Mouse (Mus musculus): Measurements from ENCODE around the gene Map3k9. TPM values are rescaled to one million over a fixed set of nuclear protein-coding genes. Genes with fewer than 3 reads are reported as not detected.

The Map3k9 gene
- polyA plus RNA-seq, 1 experiment from 2014 or later, result 2.4 TPM

- DNase-seq (ENCODE audit: low spot score), result peak; percentile 98
- ATAC-seq (replicated peaks; ENCODE audit: low FRiP score, low TSS enrichment, low read depth), result 0 out of 2 replicates have a peak, but pooled peaks have one; percentile 43
- no peak overlapping the region for H3K4me3 ChIP-seq (ENCODE audit: low read depth, low read length)
Observed at GRCm38 (mm10) chr12:81796541-81796940, 15.6 kb upstream of the Map3k9 start.

GRCm38 (mm10) chr12:81792511-81793218, 11.7 kb upstream of the Map3k9 start:
- Histone ChIP-seq H3K36me3 (ENCODE audit: control insufficient read depth, insufficient read depth, low read length) (no peaks in the 10 kb centered on the region), H3K27ac (ENCODE audit: low read depth) (no peak overlapping the region), H3K4me3 (ENCODE audit: low read depth, low read length) (no peak overlapping the region), H3K4me1 (replicated peaks; ENCODE audit: control insufficient read depth, insufficient read depth, low read length) (no peaks in the 10 kb centered on the region), H3K9ac (ENCODE audit: low read length) (no peak overlapping the region), H3K4me2 (ENCODE audit: low read length) (no peak overlapping the region), H3K27me3 (replicated peaks; ENCODE audit: control insufficient read depth, insufficient read depth, low read length) (no peaks in the 10 kb centered on the region), H3K9me3 (ENCODE audit: control insufficient read depth, low read length) (no peaks in the 10 kb centered on the region)
- DNase-seq (ENCODE audit: low spot score) (no peak), ATAC-seq (replicated peaks; ENCODE audit: low FRiP score, low TSS enrichment, low read depth) (no peak)
- 69% methylated on average over 6 of the region's 6 CpGs for WGBS

More at GRCm38 (mm10) chr12:81796541-81796940, 15.6 kb upstream of the Map3k9 start:
- WGBS, result 8% methylated on average over 7 of the region's 7 CpGs
- Histone ChIP-seq H3K9me3 (ENCODE audit: control insufficient read depth, low read length) (no peaks in the 10 kb centered on the region), H3K4me2 (ENCODE audit: low read length) (no peak overlapping the region), H3K27ac (ENCODE audit: low read depth) (no peak overlapping the region), H3K4me1 (replicated peaks; ENCODE audit: control insufficient read depth, insufficient read depth, low read length) (no peaks in the 10 kb centered on the region), H3K27me3 (replicated peaks; ENCODE audit: control insufficient read depth, insufficient read depth, low read length) (no peaks in the 10 kb centered on the region), H3K36me3 (ENCODE audit: control insufficient read depth, insufficient read depth, low read length) (no peaks in the 10 kb centered on the region), H3K9ac (ENCODE audit: low read length) (no peak overlapping the region)

DNA sequence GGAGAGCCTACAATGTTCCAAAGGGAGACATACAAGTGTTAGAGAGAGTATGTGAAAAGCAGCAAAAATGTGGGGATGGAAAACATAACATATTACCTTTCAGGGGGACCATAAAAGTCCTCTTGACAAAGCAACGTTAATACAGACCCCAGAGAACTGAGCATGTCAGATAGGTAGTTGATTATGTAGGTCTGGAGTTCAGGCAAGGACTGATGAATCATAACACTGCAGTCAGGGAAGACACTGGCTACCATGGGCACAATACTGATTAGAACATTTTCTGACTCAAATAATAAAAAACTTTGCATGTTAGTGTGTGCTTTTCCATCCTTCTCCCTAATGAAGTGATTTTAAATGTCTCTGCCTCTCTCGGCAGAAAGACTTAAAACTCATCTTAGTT, 8.5 kb upstream of the Map3k9 start:
- no peaks in the 10 kb centered on the region for H3K36me3 ChIP-seq (ENCODE audit: control insufficient read depth, insufficient read depth, low read length)
- 55% methylated on average over 2 of the region's 2 CpGs for WGBS
- H3K4me3 ChIP-seq (ENCODE audit: low read depth, low read length), result no peak overlapping the region
- no peak overlapping the region for H3K9ac ChIP-seq (ENCODE audit: low read length)
- ATAC-seq (replicated peaks; ENCODE audit: low FRiP score, low TSS enrichment, low read depth), result no peak
- H3K27ac ChIP-seq (ENCODE audit: low read depth), result no peak overlapping the region
- H3K4me1 ChIP-seq (replicated peaks; ENCODE audit: control insufficient read depth, insufficient read depth, low read length), result no peaks in the 10 kb centered on the region
- H3K4me2 ChIP-seq (ENCODE audit: low read length), result no peak overlapping the region
- no peaks in the 10 kb centered on the region for H3K27me3 ChIP-seq (replicated peaks; ENCODE audit: control insufficient read depth, insufficient read depth, low read length)
- DNase-seq (ENCODE audit: low spot score), result no peak
- H3K9me3 ChIP-seq (ENCODE audit: control insufficient read depth, low read length), result no peaks in the 10 kb centered on the region

DNA sequence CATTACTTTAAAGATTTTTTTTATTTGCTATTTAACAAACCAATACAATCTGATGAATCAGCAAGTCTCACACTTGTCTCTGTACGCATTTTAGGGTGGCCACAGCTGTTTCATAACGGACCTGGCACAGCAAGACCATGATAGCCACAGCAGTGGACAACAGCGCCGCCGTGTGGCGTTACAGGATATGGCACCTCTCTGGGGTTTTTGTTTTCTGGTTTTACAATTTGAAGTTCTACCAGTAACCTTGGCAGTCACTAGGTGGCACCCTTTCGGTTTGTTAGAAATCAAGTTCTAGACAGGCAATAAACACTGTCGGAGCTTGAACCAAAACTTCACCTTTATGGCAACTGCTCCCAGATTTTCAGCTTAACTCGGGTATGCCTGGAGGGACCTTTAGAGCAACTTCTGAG, 7.7 kb upstream of the Map3k9 start:
- WGBS, result 2% methylated on average over 9 of the region's 9 CpGs
- H3K36me3 ChIP-seq (ENCODE audit: control insufficient read depth, insufficient read depth, low read length), result no peaks in the 10 kb centered on the region
- no peaks in the 10 kb centered on the region for H3K27me3 ChIP-seq (replicated peaks; ENCODE audit: control insufficient read depth, insufficient read depth, low read length)
- H3K9ac ChIP-seq (ENCODE audit: low read length), result no peak overlapping the region
- no peak overlapping the region for H3K4me3 ChIP-seq (ENCODE audit: low read depth, low read length)
- ATAC-seq (replicated peaks; ENCODE audit: low FRiP score, low TSS enrichment, low read depth) (peak; percentile 21; the same call in 1 of the 2 replicates), DNase-seq (ENCODE audit: low spot score) (peak; percentile 98)
- H3K27ac ChIP-seq (ENCODE audit: low read depth), result no peak overlapping the region
- peak overlapping the region; percentile 28; the same call in 1 of the 2 replicates for H3K4me2 ChIP-seq (ENCODE audit: low read length)
- H3K4me1 ChIP-seq (replicated peaks; ENCODE audit: control insufficient read depth, insufficient read depth, low read length), result no peaks in the 10 kb centered on the region
- H3K9me3 ChIP-seq (ENCODE audit: control insufficient read depth, low read length), result no peaks in the 10 kb centered on the region

- Histone ChIP-seq H3K27me3 (replicated peaks; ENCODE audit: control insufficient read depth, insufficient read depth, low read length) (0 out of 2 replicates have a peak, but pooled peaks cover 4% of the 10 kb centered on the region), H3K4me3 (ENCODE audit: low read depth, low read length) (no peak overlapping the region), H3K4me2 (ENCODE audit: low read length) (no peak overlapping the region), H3K27ac (ENCODE audit: low read depth) (no peak overlapping the region), H3K9me3 (ENCODE audit: control insufficient read depth, low read length) (no peaks in the 10 kb centered on the region), H3K4me1 (replicated peaks; ENCODE audit: control insufficient read depth, insufficient read depth, low read length) (no peaks in the 10 kb centered on the region), H3K36me3 (ENCODE audit: control insufficient read depth, insufficient read depth, low read length) (no peaks in the 10 kb centered on the region), H3K9ac (ENCODE audit: low read length) (no peak overlapping the region)
- no peak for ATAC-seq (replicated peaks; ENCODE audit: low FRiP score, low TSS enrichment, low read depth)
- no peak for DNase-seq (ENCODE audit: low spot score)
- WGBS, result 49% methylated on average over 12 of the region's 12 CpGs
Observed at GRCm38 (mm10) chr12:81787262-81787661, 6.3 kb upstream of the Map3k9 start.

DNA sequence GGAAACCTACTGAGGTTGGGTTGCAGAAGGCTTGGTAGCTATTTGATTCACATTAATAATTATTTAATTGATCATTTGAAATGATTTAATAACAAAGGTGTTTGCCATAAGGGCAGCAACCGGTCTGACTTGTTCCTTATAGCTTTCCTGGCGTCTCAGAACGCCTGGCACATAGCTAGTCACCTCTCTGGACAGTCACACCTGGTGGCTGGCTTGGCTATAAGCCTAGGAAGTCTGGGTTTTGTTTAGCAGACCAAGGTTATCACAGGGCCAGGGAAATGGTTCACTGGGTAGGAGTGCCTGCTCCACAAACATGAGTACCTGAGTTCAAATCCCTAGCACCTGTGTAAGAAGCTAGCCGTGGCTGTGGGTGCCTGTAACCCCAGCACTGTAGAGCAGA, 2.3 kb upstream of the Map3k9 start:
- peaks cover 20% of the 10 kb centered on the region for H3K27me3 ChIP-seq (replicated peaks; ENCODE audit: control insufficient read depth, insufficient read depth, low read length)
- no peak for DNase-seq (ENCODE audit: low spot score)

GRCm38 (mm10) chr12:81782606-81783005, 1.6 kb upstream of the Map3k9 start:
- no peak for DNase-seq (ENCODE audit: low spot score)
- Histone ChIP-seq H3K4me3 (ENCODE audit: low read depth, low read length) (no peak overlapping the region), H3K9me3 (ENCODE audit: control insufficient read depth, low read length) (no peaks in the 10 kb centered on the region), H3K4me1 (replicated peaks; ENCODE audit: control insufficient read depth, insufficient read depth, low read length) (no peaks in the 10 kb centered on the region; the same call in 1 of the 2 replicates), H3K9ac (ENCODE audit: low read length) (no peak overlapping the region), H3K36me3 (ENCODE audit: control insufficient read depth, insufficient read depth, low read length) (no peaks in the 10 kb centered on the region), H3K27ac (ENCODE audit: low read depth) (no peak overlapping the region), H3K27me3 (replicated peaks; ENCODE audit: control insufficient read depth, insufficient read depth, low read length) (peaks cover 20% of the 10 kb centered on the region), H3K4me2 (ENCODE audit: low read length) (no peak overlapping the region)
- no peak for ATAC-seq (replicated peaks; ENCODE audit: low FRiP score, low TSS enrichment, low read depth)
- WGBS, result 86% methylated on average over 6 of the region's 6 CpGs

More for the DNA sequence above, 2.3 kb upstream of the Map3k9 start:
- no peak overlapping the region for H3K4me2 ChIP-seq (ENCODE audit: low read length)
- no peaks in the 10 kb centered on the region for H3K36me3 ChIP-seq (ENCODE audit: control insufficient read depth, insufficient read depth, low read length)
- no peaks in the 10 kb centered on the region; the same call in 1 of the 2 replicates for H3K4me1 ChIP-seq (replicated peaks; ENCODE audit: control insufficient read depth, insufficient read depth, low read length)
- no peak overlapping the region for H3K4me3 ChIP-seq (ENCODE audit: low read depth, low read length)
- ATAC-seq (replicated peaks; ENCODE audit: low FRiP score, low TSS enrichment, low read depth), result no peak
- H3K9me3 ChIP-seq (ENCODE audit: control insufficient read depth, low read length), result no peaks in the 10 kb centered on the region
- H3K27ac ChIP-seq (ENCODE audit: low read depth), result no peak overlapping the region
- H3K9ac ChIP-seq (ENCODE audit: low read length), result no peak overlapping the region
- WGBS, result 64% methylated on average over 4 of the region's 4 CpGs

GRCm38 (mm10) chr12:81780271-81781093, 493 bp downstream of the Map3k9 start:
- Histone ChIP-seq H3K27me3 (replicated peaks; ENCODE audit: control insufficient read depth, insufficient read depth, low read length) (peaks cover 20% of the 10 kb centered on the region), H3K4me2 (ENCODE audit: low read length) (peak overlapping the region; percentile 76), H3K4me1 (replicated peaks; ENCODE audit: control insufficient read depth, insufficient read depth, low read length) (no peaks in the 10 kb centered on the region; the same call in 1 of the 2 replicates), H3K9me3 (ENCODE audit: control insufficient read depth, low read length) (no peaks in the 10 kb centered on the region), H3K4me3 (ENCODE audit: low read depth, low read length) (peak overlapping the region; percentile 50), H3K9ac (ENCODE audit: low read length) (peak overlapping the region; percentile 49), H3K36me3 (ENCODE audit: control insufficient read depth, insufficient read depth, low read length) (no peaks in the 10 kb centered on the region), H3K27ac (ENCODE audit: low read depth) (peak overlapping the region; percentile 51)
- 1% methylated on average over 79 of the region's 91 CpGs for WGBS
- ATAC-seq (replicated peaks; ENCODE audit: low FRiP score, low TSS enrichment, low read depth) (peak; percentile 25), DNase-seq (ENCODE audit: low spot score) (peak; percentile 73)
